Mouse (Mus musculus): ENCODE results near the gene Mapkapk3. TPM values are rescaled to one million over a fixed set of nuclear protein-coding genes. Genes with fewer than 3 reads are reported as not detected.

Gene Mapkapk3
- polyA plus RNA-seq, 1 experiment from 2014 or later, result 2.2 TPM

GRCm38 (mm10) chr9:107285009-107285408, 4.7 kb downstream of the Mapkapk3 start:
- no peak overlapping the region for H3K4me3 ChIP-seq (replicated peaks)
- H3K4me2 ChIP-seq, result no peak overlapping the region
- no peaks in the 10 kb centered on the region for H3K9me3 ChIP-seq (replicated peaks)
- no peak for ATAC-seq (ENCODE audit: low FRiP score)
- H3K27me3 ChIP-seq (replicated peaks), result peaks cover 17% of the 10 kb centered on the region
- peaks cover 15% of the 10 kb centered on the region for H3K4me1 ChIP-seq
- H3K27ac ChIP-seq (replicated peaks), result no peak overlapping the region
- no peak overlapping the region for H3K9ac ChIP-seq (replicated peaks)
- WGBS, result 24% methylated on average over 3 of the region's 3 CpGs
- H3K36me3 ChIP-seq, result no peaks in the 10 kb centered on the region

DNA sequence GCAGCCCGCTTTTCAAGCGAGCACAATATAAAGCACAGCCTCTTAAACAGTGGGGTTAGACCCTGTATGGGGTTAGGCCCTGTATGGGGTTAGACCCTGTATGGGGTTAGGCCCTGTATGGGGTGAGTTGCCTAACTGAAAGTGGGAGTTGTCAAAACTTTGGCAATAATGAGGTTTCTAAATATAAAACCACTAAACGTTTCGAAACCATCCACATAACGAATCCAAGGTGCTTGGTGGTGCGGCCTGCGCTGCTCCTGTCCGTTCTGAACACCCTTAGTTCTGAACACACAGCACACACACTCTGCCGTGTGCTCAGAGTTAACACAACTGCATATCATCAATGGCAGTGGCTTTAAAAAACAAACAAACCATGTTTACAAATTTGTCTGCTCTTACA, 6.7 kb downstream of the Mapkapk3 start:
- ATAC-seq (ENCODE audit: low FRiP score), result no peak
- Histone ChIP-seq H3K36me3 (no peaks in the 10 kb centered on the region), H3K4me2 (no peak overlapping the region), H3K4me1 (peaks cover 22% of the 10 kb centered on the region), H3K4me3 (replicated peaks) (no peak overlapping the region), H3K27me3 (replicated peaks) (no peaks in the 10 kb centered on the region), H3K9ac (replicated peaks) (no peak overlapping the region), H3K9me3 (replicated peaks) (no peaks in the 10 kb centered on the region), H3K27ac (replicated peaks) (no peak overlapping the region)
- WGBS, result 92% methylated on average over 9 of the region's 9 CpGs

DNA sequence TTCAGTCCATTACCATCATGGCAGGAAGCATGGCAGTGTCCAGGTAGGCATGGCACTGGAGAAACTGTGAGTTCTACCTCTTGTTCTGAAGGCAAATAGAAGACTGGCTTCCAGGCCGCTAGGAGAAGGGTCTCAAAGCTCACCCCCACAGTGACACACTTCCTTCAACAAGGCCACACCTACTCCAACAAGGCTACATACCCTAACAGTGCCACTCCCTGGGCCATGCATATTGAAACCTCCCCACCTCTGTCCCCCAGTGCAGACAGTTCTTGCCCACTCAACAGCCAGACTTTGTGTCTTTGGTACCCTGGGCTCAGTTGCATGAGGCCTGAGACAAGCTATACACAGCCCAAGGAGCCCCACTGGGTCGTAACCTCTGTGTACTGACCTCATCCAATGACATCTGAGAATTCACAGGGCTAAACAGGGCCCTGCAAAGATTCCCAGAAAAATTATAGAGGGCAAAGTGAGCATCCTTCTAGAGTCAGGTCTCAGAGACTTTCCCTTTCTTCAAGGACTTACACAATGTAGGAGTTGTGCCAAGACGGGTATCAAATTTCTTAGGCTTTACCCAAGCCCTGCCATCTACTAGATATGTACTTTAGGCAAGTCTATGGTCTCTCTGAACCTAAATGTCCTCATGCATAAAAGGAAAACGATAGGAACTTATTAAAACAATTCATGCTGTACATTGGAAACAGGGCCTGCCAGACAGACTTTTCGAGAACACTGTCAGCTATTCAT, 8.3 kb downstream of the Mapkapk3 start:
- Histone ChIP-seq H3K4me3 (replicated peaks) (no peak overlapping the region), H3K9ac (replicated peaks) (no peak overlapping the region), H3K9me3 (replicated peaks) (no peaks in the 10 kb centered on the region), H3K27ac (replicated peaks) (no peak overlapping the region), H3K4me1 (peaks cover 22% of the 10 kb centered on the region), H3K27me3 (replicated peaks) (no peaks in the 10 kb centered on the region), H3K36me3 (no peaks in the 10 kb centered on the region), H3K4me2 (no peak overlapping the region)
- WGBS, result 93% methylated on average over 5 of the region's 5 CpGs
- no peak for ATAC-seq (ENCODE audit: low FRiP score)

DNA sequence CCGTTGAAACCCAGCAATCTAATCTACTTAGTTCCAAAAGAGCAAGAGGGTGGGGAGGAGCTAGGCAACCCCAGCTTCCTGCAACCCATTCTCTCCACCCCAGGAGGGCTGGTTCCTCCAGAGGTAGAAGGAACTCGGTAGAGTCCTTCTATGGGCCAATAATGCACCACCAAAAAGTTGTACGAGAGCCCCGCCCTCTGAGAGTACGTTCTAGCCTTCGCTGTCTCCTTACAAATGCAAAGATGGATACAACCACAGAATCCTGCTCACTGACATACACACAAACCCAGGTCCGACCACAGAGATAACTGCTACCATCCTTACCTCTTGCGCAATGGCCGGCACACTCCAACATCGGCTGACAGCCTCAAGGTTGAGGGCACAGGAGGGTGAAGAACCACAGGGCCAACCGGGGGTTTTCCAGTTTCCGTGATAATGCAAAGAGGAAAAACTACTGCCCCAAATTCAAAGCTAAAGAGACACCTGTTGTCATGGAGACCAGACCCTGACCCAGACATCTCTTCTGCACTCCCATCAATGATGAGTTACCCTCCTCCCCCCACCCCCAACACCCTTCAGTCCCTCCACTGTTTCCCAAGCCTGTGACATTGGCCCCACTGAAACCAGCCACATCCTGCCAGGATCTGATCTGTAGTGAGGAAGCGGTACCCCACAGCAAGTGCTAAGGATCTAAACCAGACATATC, 9.2 kb downstream of the Mapkapk3 start:
- no peak for ATAC-seq (ENCODE audit: low FRiP score)
- H3K4me1 ChIP-seq, result peaks cover 22% of the 10 kb centered on the region
- H3K27me3 ChIP-seq (replicated peaks), result no peaks in the 10 kb centered on the region
- H3K4me2 ChIP-seq, result peak overlapping the region; percentile 15; the same call in 1 of the 2 replicates
- H3K9me3 ChIP-seq (replicated peaks), result no peaks in the 10 kb centered on the region
- no peak overlapping the region for H3K9ac ChIP-seq (replicated peaks)
- no peak overlapping the region for H3K4me3 ChIP-seq (replicated peaks)
- no peaks in the 10 kb centered on the region for H3K36me3 ChIP-seq
- WGBS, result 58% methylated on average over 13 of the region's 13 CpGs
- H3K27ac ChIP-seq (replicated peaks), result no peak overlapping the region

GRCm38 (mm10) chr9:107279378-107280321, 10.0 kb downstream of the Mapkapk3 start:
- H3K27me3 ChIP-seq (replicated peaks), result no peaks in the 10 kb centered on the region
- H3K4me3 ChIP-seq (replicated peaks), result no peak overlapping the region
- H3K9me3 ChIP-seq (replicated peaks), result no peaks in the 10 kb centered on the region
- H3K4me2 ChIP-seq, result peak overlapping the region; percentile 15; the same call in 1 of the 2 replicates
- H3K9ac ChIP-seq (replicated peaks), result no peak overlapping the region
- no peak for ATAC-seq (ENCODE audit: low FRiP score)
- WGBS, result 29% methylated on average over 16 of the region's 16 CpGs
- peaks cover 22% of the 10 kb centered on the region for H3K4me1 ChIP-seq
- H3K36me3 ChIP-seq, result no peaks in the 10 kb centered on the region
- no peak overlapping the region for H3K27ac ChIP-seq (replicated peaks)

- no peak overlapping the region for H3K4me3 ChIP-seq (replicated peaks)
- no peak overlapping the region for H3K27ac ChIP-seq (replicated peaks)
- H3K9ac ChIP-seq (replicated peaks), result no peak overlapping the region
- peaks cover 22% of the 10 kb centered on the region for H3K4me1 ChIP-seq
- 45% methylated on average over 8 of the region's 8 CpGs for WGBS
- H3K27me3 ChIP-seq (replicated peaks), result no peaks in the 10 kb centered on the region
- H3K36me3 ChIP-seq, result no peaks in the 10 kb centered on the region
- ATAC-seq (ENCODE audit: low FRiP score), result peak; percentile 82; the same call in 1 of the 2 replicates
- H3K9me3 ChIP-seq (replicated peaks), result no peaks in the 10 kb centered on the region
- no peak overlapping the region for H3K4me2 ChIP-seq
Measured at GRCm38 (mm10) chr9:107278527-107279377, 10.9 kb downstream of the Mapkapk3 start.

DNA sequence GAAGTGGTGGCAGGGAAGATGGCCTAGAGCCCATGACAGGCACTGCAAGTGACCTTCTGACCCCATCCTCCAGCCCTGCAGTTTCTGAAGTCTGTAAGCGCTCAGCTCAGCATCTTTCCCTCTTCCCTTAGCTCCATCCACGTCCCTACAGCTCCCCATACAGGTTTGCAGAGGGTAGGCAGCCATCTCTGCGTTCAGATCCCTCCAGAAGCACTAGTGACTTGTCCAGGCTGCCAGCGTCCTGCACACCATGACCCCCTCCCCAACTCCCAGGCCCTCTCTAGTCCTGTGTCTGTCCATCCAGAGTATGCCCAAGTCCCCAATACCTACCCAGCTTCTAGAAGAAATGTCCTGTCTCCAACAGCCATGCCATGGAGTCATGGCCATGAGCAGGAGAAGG, 11.6 kb downstream of the Mapkapk3 start:
- H3K4me1 ChIP-seq, result peaks cover 22% of the 10 kb centered on the region
- ATAC-seq (ENCODE audit: low FRiP score), result peak; percentile 58; the same call in 1 of the 2 replicates
- no peaks in the 10 kb centered on the region for H3K9me3 ChIP-seq (replicated peaks)
- WGBS, result 51% methylated on average over 4 of the region's 4 CpGs
- H3K36me3 ChIP-seq, result no peaks in the 10 kb centered on the region
- H3K4me3 ChIP-seq (replicated peaks), result no peak overlapping the region
- no peak overlapping the region for H3K4me2 ChIP-seq
- H3K27ac ChIP-seq (replicated peaks), result no peak overlapping the region
- no peaks in the 10 kb centered on the region for H3K27me3 ChIP-seq (replicated peaks)
- H3K9ac ChIP-seq (replicated peaks), result no peak overlapping the region

- Histone ChIP-seq H3K9me3 (replicated peaks) (no peaks in the 10 kb centered on the region), H3K4me1 (peaks cover 22% of the 10 kb centered on the region)
- 83% methylated on average over 7 of the region's 7 CpGs for WGBS
Measured at GRCm38 (mm10) chr9:107277603-107278002, 12.1 kb downstream of the Mapkapk3 start.

DNA sequence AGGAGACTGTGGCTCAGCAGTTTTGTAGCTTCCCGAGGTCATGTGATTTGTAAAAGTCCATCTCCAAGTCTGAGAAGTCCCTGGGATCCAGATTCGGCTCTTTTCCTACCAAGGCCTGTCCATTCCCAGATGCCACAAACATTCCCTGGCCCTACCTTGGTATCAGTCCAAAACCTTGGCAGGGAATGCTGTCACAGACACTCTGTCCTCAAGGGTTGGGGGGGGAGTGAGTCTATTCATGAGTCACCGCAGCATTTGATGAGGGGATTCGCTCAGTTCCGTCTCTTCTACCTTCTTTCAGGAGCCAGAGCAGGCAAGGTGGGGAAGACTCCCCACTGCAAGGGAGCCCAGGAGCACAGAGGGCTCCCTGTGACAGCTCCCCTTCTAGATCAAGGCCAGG, 14.0 kb downstream of the Mapkapk3 start:
- ATAC-seq (ENCODE audit: low FRiP score), result no peak
- Histone ChIP-seq H3K4me2 (no peak overlapping the region), H3K9me3 (replicated peaks) (no peaks in the 10 kb centered on the region), H3K4me1 (peaks cover 22% of the 10 kb centered on the region), H3K27me3 (replicated peaks) (no peaks in the 10 kb centered on the region), H3K9ac (replicated peaks) (no peak overlapping the region), H3K36me3 (no peaks in the 10 kb centered on the region), H3K27ac (replicated peaks) (no peak overlapping the region), H3K4me3 (replicated peaks) (no peak overlapping the region)
- WGBS, result 84% methylated on average over 5 of the region's 5 CpGs

More at GRCm38 (mm10) chr9:107277603-107278002, 12.1 kb downstream of the Mapkapk3 start:
- Histone ChIP-seq H3K9ac (replicated peaks) (no peak overlapping the region), H3K36me3 (no peaks in the 10 kb centered on the region), H3K27ac (replicated peaks) (no peak overlapping the region), H3K4me3 (replicated peaks) (no peak overlapping the region), H3K27me3 (replicated peaks) (no peaks in the 10 kb centered on the region), H3K4me2 (no peak overlapping the region)
- ATAC-seq (ENCODE audit: low FRiP score), result no peak

DNA sequence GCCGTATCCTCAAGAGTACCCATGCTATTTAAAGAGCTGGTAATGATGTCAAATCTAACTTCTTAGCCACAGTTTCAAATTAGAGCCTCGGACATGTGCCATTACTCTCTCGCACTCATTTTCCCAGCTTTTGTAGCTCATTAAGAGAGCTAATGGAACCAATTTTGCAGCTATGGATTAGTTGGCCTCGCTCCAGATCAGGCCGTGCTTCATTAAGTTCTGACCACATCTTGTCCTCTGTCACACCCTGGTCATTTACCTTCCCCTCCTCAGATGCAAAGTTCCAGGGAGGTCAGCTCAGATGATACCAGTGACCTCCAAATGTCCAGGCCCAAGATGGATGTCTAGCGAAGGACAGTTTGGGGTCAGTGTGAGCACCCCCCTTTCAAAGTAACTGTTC, 14.9 kb downstream of the Mapkapk3 start:
- no peak for ATAC-seq (ENCODE audit: low FRiP score)
- Histone ChIP-seq H3K27me3 (replicated peaks) (no peaks in the 10 kb centered on the region), H3K36me3 (no peaks in the 10 kb centered on the region), H3K9me3 (replicated peaks) (no peaks in the 10 kb centered on the region), H3K4me2 (no peak overlapping the region), H3K4me3 (replicated peaks) (no peak overlapping the region), H3K9ac (replicated peaks) (no peak overlapping the region), H3K4me1 (peaks cover 16% of the 10 kb centered on the region), H3K27ac (replicated peaks) (no peak overlapping the region)
- 70% methylated on average over 6 of the region's 6 CpGs for WGBS

GRCm38 (mm10) chr9:107273184-107273583, 16.5 kb downstream of the Mapkapk3 start:
- H3K4me2 ChIP-seq, result no peak overlapping the region
- WGBS, result 70% methylated on average over 10 of the region's 10 CpGs
- H3K4me3 ChIP-seq (replicated peaks), result no peak overlapping the region
- H3K36me3 ChIP-seq, result no peaks in the 10 kb centered on the region
- H3K4me1 ChIP-seq, result 0 out of 2 replicates have a peak, but pooled peaks cover under 1% of the 10 kb centered on the region
- H3K9ac ChIP-seq (replicated peaks), result no peak overlapping the region
- ATAC-seq (ENCODE audit: low FRiP score), result no peak
- H3K27ac ChIP-seq (replicated peaks), result no peak overlapping the region
- no peaks in the 10 kb centered on the region for H3K9me3 ChIP-seq (replicated peaks)
- H3K27me3 ChIP-seq (replicated peaks), result no peaks in the 10 kb centered on the region
